Mouse (Mus musculus) liver, adult 2 months (tissue): Measurements from ENCODE around the gene Sept9. TPM values are rescaled to one million over a fixed set of nuclear protein-coding genes. Genes with fewer than 3 reads are reported as not detected.

Experiments used
- DNase-seq: peaks from one replicate; pipeline ENCODE4 v3.0.0-alpha.2; 2011; ENCODE audit warnings: low read depth, low spot score; ENCODE audit errors: extremely low read depth
- H3K27ac ChIP-seq: fragments of 200-500 bp; replicated peaks from 2 replicates; pipeline ENCODE4 v1.5.1; 2012; ENCODE audit warnings: low read depth, mild to moderate bottlenecking, control low read depth, inconsistent platforms, low read length; ENCODE audit not compliant: insufficient read depth
- H3K27me3 ChIP-seq: fragments of 200-500 bp; 2 replicates; pipeline ENCODE4 v1.6.1; 2012; ENCODE audit warnings: mild to moderate bottlenecking, moderate library complexity, low read length, inconsistent platforms; ENCODE audit not compliant: control insufficient read depth, insufficient read depth
- H3K36me3 ChIP-seq: fragments of 200-500 bp; 2 replicates; pipeline ENCODE4 v1.6.1; 2012; ENCODE audit warnings: low read length, inconsistent platforms; ENCODE audit not compliant: control insufficient read depth, insufficient read depth
- H3K4me1 ChIP-seq: fragments of 200-500 bp; 2 replicates; pipeline ENCODE4 v1.6.1; 2011; ENCODE audit warnings: low read length; ENCODE audit not compliant: control insufficient read depth, insufficient read depth
- H3K4me3 ChIP-seq: fragments of 200-500 bp; 2 replicates; pipeline ENCODE4 v1.5.1; 2011; ENCODE audit warnings: low read depth, mild to moderate bottlenecking, control low read depth, low read length, moderate library complexity; ENCODE audit not compliant: insufficient read depth
- H3K79me2 ChIP-seq: fragments of 200-500 bp; 2 replicates; pipeline ENCODE4 v1.6.1; 2012; ENCODE audit warnings: inconsistent platforms, mild to moderate bottlenecking, low read length, moderate library complexity; ENCODE audit not compliant: control insufficient read depth, insufficient read depth
- H3K9ac ChIP-seq: fragments of 200-500 bp; 2 replicates; pipeline ENCODE4 v1.6.1; 2012; ENCODE audit warnings: low read depth, mild to moderate bottlenecking, control low read depth, inconsistent platforms, low read length
- CTCF ChIP-seq: fragments of 200-500 bp; IDR thresholded peaks from 2 replicates; pipeline ENCODE4 v1.5.1; 2011; ENCODE audit warnings: low read depth, low read length, control low read depth
- POLR2A ChIP-seq: fragments of 200-500 bp; IDR thresholded peaks from 2 replicates; pipeline ENCODE4 v1.6.1; 2011; ENCODE audit warnings: low read length, control low read depth; ENCODE audit not compliant: insufficient read depth; ENCODE audit errors: extremely low read depth
- WGBS: fragments of 180-500 bp; shearing (Covaris S2); methylation state at CpG from one replicate; pipeline ENCODE4 v1.1.7; 2018; 5-methylcytosine and 5-hydroxymethylcytosine counted together
- polyA plus RNA-seq: library from polyadenylated mRNA; depleted of rRNA; stranded (reverse); fragments of >200 nt; gene quantifications from 2 replicates; pipeline ENCODE4 v1.2.3, GENCODE M21; 2012
- total RNA-seq: library from RNA; depleted of rRNA; stranded (reverse); fragments of >200 nt; gene quantifications from 2 replicates; pipeline ENCODE4 v1.2.3, GENCODE M21; 2014

Sept9 gene
- total and polyA plus RNA-seq, 2 experiments: 18.8 to 21.2 TPM

- Histone ChIP-seq H3K4me1 (peaks cover 32% of the 10 kb centered on the region), H3K4me3 (no peak overlapping the region), H3K79me2 (peaks cover 45% of the 10 kb centered on the region), H3K27ac (no peak overlapping the region), H3K9ac (no peak overlapping the region), H3K27me3 (no peaks in the 10 kb centered on the region), H3K36me3 (no peaks in the 10 kb centered on the region)
- no peak for DNase-seq
- WGBS: 87% methylated on average over 22 of the region's 22 CpGs
- no peak for TF ChIP-seq CTCF
- no peak for TF ChIP-seq POLR2A
Measured at GRCm38 (mm10) chr11:117249985-117250928, 50.8 kb downstream of the Sept9 start.

GRCm38 (mm10) chr11:117251755-117252154 is 52.3 kb downstream of the Sept9 start:
- no peak overlapping the region for H3K4me3 ChIP-seq
- H3K36me3 ChIP-seq: no peaks in the 10 kb centered on the region
- TF ChIP-seq POLR2A (no peak), CTCF (no peak)
- no peak overlapping the region for H3K27ac ChIP-seq
- H3K4me1 ChIP-seq: peaks cover 19% of the 10 kb centered on the region
- H3K27me3 ChIP-seq: no peaks in the 10 kb centered on the region
- no peak for DNase-seq
- H3K9ac ChIP-seq: no peak overlapping the region
- H3K79me2 ChIP-seq: peaks cover 51% of the 10 kb centered on the region
- WGBS: 80% methylated on average over 4 of the region's 4 CpGs

GRCm38 (mm10) chr11:117252846-117253245 is 53.4 kb downstream of the Sept9 start:
- H3K79me2 ChIP-seq: peaks cover 47% of the 10 kb centered on the region
- TF ChIP-seq CTCF (no peak), POLR2A (no peak)
- WGBS: 93% methylated on average over 13 of the region's 13 CpGs
- H3K36me3 ChIP-seq: no peaks in the 10 kb centered on the region
- no peak overlapping the region for H3K4me3 ChIP-seq
- no peaks in the 10 kb centered on the region for H3K27me3 ChIP-seq
- H3K27ac ChIP-seq: no peak overlapping the region
- no peak overlapping the region for H3K9ac ChIP-seq
- no peak for DNase-seq
- H3K4me1 ChIP-seq: peaks cover 10% of the 10 kb centered on the region

GRCm38 (mm10) chr11:117254161-117255107 is 55.0 kb downstream of the Sept9 start:
- Histone ChIP-seq H3K4me1 (peaks cover 5% of the 10 kb centered on the region), H3K36me3 (no peaks in the 10 kb centered on the region), H3K27ac (no peak overlapping the region), H3K27me3 (no peaks in the 10 kb centered on the region), H3K9ac (no peak overlapping the region), H3K79me2 (peaks cover 37% of the 10 kb centered on the region), H3K4me3 (no peak overlapping the region)
- no peak for TF ChIP-seq POLR2A
- TF ChIP-seq CTCF: no peak
- 93% methylated on average over 18 of the region's 18 CpGs for WGBS
- DNase-seq: no peak

GRCm38 (mm10) chr11:117255108-117255489 is 55.6 kb downstream of the Sept9 start:
- no peak for DNase-seq
- no peak for TF ChIP-seq POLR2A
- no peak for TF ChIP-seq CTCF
- Histone ChIP-seq H3K4me3 (no peak overlapping the region), H3K27me3 (no peaks in the 10 kb centered on the region), H3K36me3 (no peaks in the 10 kb centered on the region), H3K27ac (no peak overlapping the region), H3K4me1 (peaks cover 2% of the 10 kb centered on the region), H3K9ac (no peak overlapping the region), H3K79me2 (peaks cover 34% of the 10 kb centered on the region)
- 80% methylated on average over 3 of the region's 3 CpGs for WGBS
